Mouse (Mus musculus) layer of hippocampus, postnatal 36 days (tissue): ENCODE data around the gene Foxk2. TPM values are rescaled to one million over a fixed set of nuclear protein-coding genes. Genes with fewer than 3 reads are reported as not detected.

ENCODE experiments used
- DNase-seq, 2 experiments: peaks; one replicate each; pipeline ENCODE4 v3.0.0; 2022
- total RNA-seq, 2 experiments: library from RNA; stranded (reverse); gene quantifications; 2 replicates each; pipeline ENCODE4 v1.2.3; 2021

Foxk2 gene
- total RNA-seq: 10 to 100 TPM; 75.7 to 84.8 TPM

- DNase-seq: peak; percentile 86 to 88
Observed at GRCm38 (mm10) chr11:121259160-121260100, at the start of gene Foxk2. TSS of gene Foxk2 (plus strand) at chr11:121259990.

GRCm38 (mm10) chr11:121216831-121217230 lies 43.0 kb upstream of the Foxk2 start:
- DNase-seq: no peak

GRCm38 (mm10) chr11:121219776-121220175 lies 40.0 kb upstream of the Foxk2 start:
- DNase-seq: no peak

GRCm38 (mm10) chr11:121220771-121221170 lies 39.0 kb upstream of the Foxk2 start:
- DNase-seq: no peak

GRCm38 (mm10) chr11:121221321-121222010 lies 38.3 kb upstream of the Foxk2 start:
- DNase-seq: no peak

GRCm38 (mm10) chr11:121228129-121229017 lies 31.4 kb upstream of the Foxk2 start:
- no peak for DNase-seq

- peak; percentile 74 to 76 for DNase-seq
Observed at GRCm38 (mm10) chr11:121229018-121229439, 30.8 kb upstream of the Foxk2 start, which contains the start of gene Cybc1. TSS of gene Cybc1 (minus strand) at chr11:121229322.

GRCm38 (mm10) chr11:121231191-121231590 lies 28.6 kb upstream of the Foxk2 start:
- DNase-seq: no peak

- no peak for DNase-seq
Observed at GRCm38 (mm10) chr11:121231628-121232291, 28.0 kb upstream of the Foxk2 start.

GRCm38 (mm10) chr11:121232706-121233105 lies 27.1 kb upstream of the Foxk2 start:
- DNase-seq: no peak

GRCm38 (mm10) chr11:121235475-121236238 lies 24.1 kb upstream of the Foxk2 start:
- no peak for DNase-seq

GRCm38 (mm10) chr11:121236564-121237344 lies 23.0 kb upstream of the Foxk2 start, which contains the start of gene Narf:
TSS of gene Narf (plus strand) at chr11:121237253.
- DNase-seq: peak; percentile 99

GRCm38 (mm10) chr11:121237345-121238128 lies 22.3 kb upstream of the Foxk2 start:
- no peak for DNase-seq

- DNase-seq: no peak
Observed at GRCm38 (mm10) chr11:121239669-121240068, 20.1 kb upstream of the Foxk2 start.

GRCm38 (mm10) chr11:121250196-121250595 lies 9.6 kb upstream of the Foxk2 start:
- DNase-seq: no peak

- DNase-seq: peak in 1 of 2 experiments; percentile 28
Observed at GRCm38 (mm10) chr11:121260211-121260906, 569 bp downstream of the Foxk2 start.

GRCm38 (mm10) chr11:121261074-121261473 lies 1.3 kb downstream of the Foxk2 start:
- no peak for DNase-seq

GRCm38 (mm10) chr11:121277516-121277915 lies 17.7 kb downstream of the Foxk2 start:
- DNase-seq: no peak
